ENCODE assay signal across 21 mouse cellular contexts in genomic region chr17:69194599-69194998, GRCm38 (mm10).
A peak's percentile ranks its signal among the peaks of the same experiment; 100 is the strongest.
DNase-seq lines count a peak whose midpoint lies in the region; ATAC-seq lines count a peak whose summit lies in the region.
"Had no signal": no experiment of that assay in that cellular context is flagged by ENCODE, and none has a peak within 500 bp of the region (broad histone marks: within the 10 kb centered on the region; RNA-seq: fewer than 3 reads in every experiment).

No protein-coding gene starts in this region.

- H3K27ac ChIP-seq in embryonic facial prominence, embryonic 12.5 days, result 0 out of 2 replicates have a peak overlapping the region, but pooled peaks have one; percentile 37
- no peak overlapping the region for H3K27ac ChIP-seq in embryonic facial prominence, embryonic 10.5 days (replicated peaks)
- H3K27ac ChIP-seq in limb, embryonic 13.5 days, result no peak overlapping the region
- H3K27ac ChIP-seq in limb, embryonic 10.5 days, result no peak overlapping the region
- H3K27ac ChIP-seq in midbrain, embryonic 11.5 days (ENCODE audit: low read depth, low read length), result no peak overlapping the region
- no peak overlapping the region for H3K27ac ChIP-seq in neural tube, embryonic 14.5 days (ENCODE audit: low read depth, low read length)
- H3K27ac ChIP-seq: embryonic facial prominence, embryonic 15.5 days; gastrocnemius, adult 2 months; kidney, postnatal 0 days; limb, embryonic 15.5 days; stomach, postnatal 0 days had no signal

- H3K9ac ChIP-seq in embryonic facial prominence, embryonic 12.5 days, result no peak overlapping the region
- no peak overlapping the region for H3K9ac ChIP-seq in limb, embryonic 13.5 days
- H3K9ac ChIP-seq in midbrain, embryonic 11.5 days (ENCODE audit: low read length), result no peak overlapping the region
- H3K9ac ChIP-seq in neural tube, embryonic 14.5 days (replicated peaks; ENCODE audit: low read depth, low read length), result no peak overlapping the region
- H3K9ac ChIP-seq: embryonic facial prominence, embryonic 15.5 days; limb, embryonic 15.5 days had no signal

- no peaks in the 10 kb centered on the region for H3K36me3 ChIP-seq in embryonic facial prominence, embryonic 12.5 days
- no peaks in the 10 kb centered on the region for H3K36me3 ChIP-seq in embryonic facial prominence, embryonic 10.5 days (replicated peaks)
- no peaks in the 10 kb centered on the region for H3K36me3 ChIP-seq in limb, embryonic 13.5 days
- H3K36me3 ChIP-seq in limb, embryonic 10.5 days, result no peaks in the 10 kb centered on the region
- no peaks in the 10 kb centered on the region for H3K36me3 ChIP-seq in midbrain, embryonic 11.5 days (ENCODE audit: control insufficient read depth, insufficient read depth, low read length)
- H3K36me3 ChIP-seq in neural tube, embryonic 14.5 days (ENCODE audit: control insufficient read depth, insufficient read depth, low read length), result no peaks in the 10 kb centered on the region
- H3K36me3 ChIP-seq: embryonic facial prominence, embryonic 15.5 days; limb, embryonic 15.5 days had no signal

- ATAC-seq in embryonic facial prominence, embryonic 12.5 days (ENCODE audit: insufficient number of reproducible peaks, insufficient read depth, low FRiP score, low TSS enrichment), result no peak
- peak; percentile 52; the same call in 1 of the 2 replicates for ATAC-seq in limb, embryonic 13.5 days (ENCODE audit: low FRiP score, low read depth)
- peak; percentile 53 for ATAC-seq in midbrain, embryonic 11.5 days (ENCODE audit: low FRiP score)
- peak; percentile 25; the same call in 1 of the 2 replicates for ATAC-seq in neural tube, embryonic 14.5 days (ENCODE audit: low read depth)
- ATAC-seq: activated CD4-positive, CD25-positive, alpha-beta regulatory T cell, adult 4 months; Patski had no signal

- WGBS in embryonic facial prominence, embryonic 12.5 days, result 30% methylated on average over 3 of the region's 3 CpGs
- WGBS in embryonic facial prominence, embryonic 10.5 days, result 34% methylated on average over 3 of the region's 3 CpGs
- WGBS in limb, embryonic 13.5 days, result 53% methylated on average over 3 of the region's 3 CpGs
- 40% methylated on average over 3 of the region's 3 CpGs for WGBS in limb, embryonic 10.5 days
- WGBS in midbrain, embryonic 11.5 days, result 24% methylated on average over 3 of the region's 3 CpGs
- 8% methylated on average over 3 of the region's 3 CpGs for WGBS in neural tube, embryonic 14.5 days

- no peak overlapping the region for H3K4me2 ChIP-seq in embryonic facial prominence, embryonic 12.5 days (replicated peaks)
- H3K4me2 ChIP-seq in limb, embryonic 13.5 days (replicated peaks), result no peak overlapping the region
- H3K4me2 ChIP-seq in midbrain, embryonic 11.5 days, result no peak overlapping the region
- no peak overlapping the region for H3K4me2 ChIP-seq in neural tube, embryonic 14.5 days (ENCODE audit: low read depth, low read length)
- H3K4me2 ChIP-seq: embryonic facial prominence, embryonic 15.5 days; limb, embryonic 15.5 days had no signal

- no peaks in the 10 kb centered on the region for H3K9me3 ChIP-seq in embryonic facial prominence, embryonic 12.5 days
- no peaks in the 10 kb centered on the region for H3K9me3 ChIP-seq in embryonic facial prominence, embryonic 10.5 days
- no peaks in the 10 kb centered on the region for H3K9me3 ChIP-seq in limb, embryonic 13.5 days
- no peaks in the 10 kb centered on the region for H3K9me3 ChIP-seq in limb, embryonic 10.5 days (replicated peaks)
- H3K9me3 ChIP-seq in midbrain, embryonic 11.5 days (ENCODE audit: control insufficient read depth, low read length), result no peaks in the 10 kb centered on the region
- H3K9me3 ChIP-seq in neural tube, embryonic 14.5 days (ENCODE audit: control insufficient read depth, low read length), result no peaks in the 10 kb centered on the region
- H3K9me3 ChIP-seq: embryonic facial prominence, embryonic 15.5 days; limb, embryonic 15.5 days had no signal

- H3K4me1 ChIP-seq in embryonic facial prominence, embryonic 12.5 days, result peaks cover 51% of the 10 kb centered on the region
- H3K4me1 ChIP-seq in embryonic facial prominence, embryonic 10.5 days, result peaks cover 42% of the 10 kb centered on the region
- peaks cover 46% of the 10 kb centered on the region for H3K4me1 ChIP-seq in limb, embryonic 13.5 days
- peaks cover 36% of the 10 kb centered on the region for H3K4me1 ChIP-seq in limb, embryonic 10.5 days
- H3K4me1 ChIP-seq in midbrain, embryonic 11.5 days (ENCODE audit: control insufficient read depth, insufficient read depth, low read length), result peaks cover 7% of the 10 kb centered on the region
- H3K4me1 ChIP-seq in neural tube, embryonic 14.5 days (ENCODE audit: control insufficient read depth, insufficient read depth, low read length), result peaks cover 13% of the 10 kb centered on the region; the same call in 1 of the 2 replicates

- DNase-seq in embryonic facial prominence, embryonic 10.5 days (ENCODE audit: low spot score), result no peak
- no peak for DNase-seq in limb, embryonic 10.5 days (ENCODE audit: low spot score)
- DNase-seq in midbrain, embryonic 11.5 days (ENCODE audit: low spot score, missing footprints), result no peak
- DNase-seq in kidney, adult 11 months, result no peak
- no peak for DNase-seq in ovary, postnatal 14 days (ENCODE audit: low spot score)
- DNase-seq: adrenal gland, postnatal 10 days; cerebellum, adult 9-11 months; gastrocnemius, adult 2 months; kidney, adult 18-20 months; layer of hippocampus, postnatal 36 days; lung, postnatal 10 days; right cerebral cortex, adult 18-20 months had no signal

- H3K4me3 ChIP-seq in embryonic facial prominence, embryonic 12.5 days, result no peak overlapping the region
- H3K4me3 ChIP-seq in embryonic facial prominence, embryonic 10.5 days, result no peak overlapping the region
- no peak overlapping the region for H3K4me3 ChIP-seq in limb, embryonic 13.5 days
- H3K4me3 ChIP-seq in limb, embryonic 10.5 days, result no peak overlapping the region
- no peak overlapping the region for H3K4me3 ChIP-seq in midbrain, embryonic 11.5 days (ENCODE audit: low read depth, low read length)
- H3K4me3 ChIP-seq in neural tube, embryonic 14.5 days (ENCODE audit: low read depth, low read length), result no peak overlapping the region
- H3K4me3 ChIP-seq: embryonic facial prominence, embryonic 15.5 days; gastrocnemius, adult 2 months; limb, embryonic 15.5 days had no signal

- H3K27me3 ChIP-seq in embryonic facial prominence, embryonic 12.5 days, result no peaks in the 10 kb centered on the region
- H3K27me3 ChIP-seq in embryonic facial prominence, embryonic 10.5 days (replicated peaks; ENCODE audit: low read depth, poor library complexity, severe bottlenecking), result no peaks in the 10 kb centered on the region
- no peaks in the 10 kb centered on the region for H3K27me3 ChIP-seq in limb, embryonic 13.5 days
- no peaks in the 10 kb centered on the region for H3K27me3 ChIP-seq in limb, embryonic 10.5 days (ENCODE audit: low read depth, poor library complexity, severe bottlenecking)
- no peaks in the 10 kb centered on the region for H3K27me3 ChIP-seq in midbrain, embryonic 11.5 days (ENCODE audit: control insufficient read depth, insufficient read depth, low read length)
- H3K27me3 ChIP-seq in neural tube, embryonic 14.5 days (ENCODE audit: control insufficient read depth, insufficient read depth, low read length), result no peaks in the 10 kb centered on the region
- H3K27me3 ChIP-seq: embryonic facial prominence, embryonic 15.5 days; limb, embryonic 15.5 days; Patski had no signal
